16 mouse cellular contexts compared by ENCODE assay signal in genomic region chr1:72842666-72843459, GRCm38 (mm10). TPM values are rescaled to one million over a fixed set of nuclear protein-coding genes. Genes with fewer than 3 reads are reported as not detected.
"Had no signal": no experiment of that assay in that cellular context is flagged by ENCODE, and none has a peak within 500 bp of the region (broad histone marks: within the 10 kb centered on the region; RNA-seq: fewer than 3 reads in every experiment).

No protein-coding gene starts in this region.

- DNase-seq: kidney, adult 2 months; kidney, postnatal 25 days; lung, embryonic 14.5 days; lung, postnatal 14 days; right cerebral cortex, adult 18-20 months; right cerebral cortex, postnatal 25 days; thymus, postnatal 4 days had no signal

- H3K9me3 ChIP-seq: kidney, embryonic 15.5 days; limb, embryonic 15.5 days; liver, embryonic 15.5 days; midbrain, embryonic 12.5 days; neural tube, embryonic 13.5 days; stomach, embryonic 15.5 days had no signal

- H3K36me3 ChIP-seq: kidney, embryonic 15.5 days; liver, embryonic 15.5 days had no signal

- H3K4me2 ChIP-seq: kidney, embryonic 15.5 days; limb, embryonic 15.5 days; liver, embryonic 15.5 days; lung, embryonic 14.5 days; midbrain, embryonic 12.5 days; neural tube, embryonic 13.5 days; stomach, embryonic 15.5 days had no signal

- H3K4me3 ChIP-seq: kidney, embryonic 15.5 days; limb, embryonic 15.5 days; liver, embryonic 15.5 days; midbrain, embryonic 12.5 days; neural tube, embryonic 13.5 days; stomach, embryonic 15.5 days had no signal

- H3K9ac ChIP-seq: kidney, embryonic 15.5 days; limb, embryonic 15.5 days; liver, embryonic 15.5 days; lung, embryonic 14.5 days; midbrain, embryonic 12.5 days; neural tube, embryonic 13.5 days; stomach, embryonic 15.5 days had no signal

- H3K27ac ChIP-seq: kidney, embryonic 15.5 days; limb, embryonic 15.5 days; liver, embryonic 15.5 days; midbrain, embryonic 12.5 days; neural tube, embryonic 13.5 days; stomach, embryonic 15.5 days had no signal

- ATAC-seq: inflammation-experienced regulatory T-cells, adult 6 months; midbrain, embryonic 16.5 days had no signal

- H3K27me3 ChIP-seq: kidney, embryonic 15.5 days; limb, embryonic 15.5 days; liver, embryonic 15.5 days; midbrain, embryonic 12.5 days; neural tube, embryonic 13.5 days; stomach, embryonic 15.5 days had no signal

- H3K4me1 ChIP-seq: limb, embryonic 15.5 days; midbrain, embryonic 12.5 days; stomach, embryonic 15.5 days had no signal

RNA-seq across cellular contexts. Expression of gene Igfbp2, which starts 18.6 kb away (rescaled TPM):
- total RNA-seq: megakaryocyte-erythroid progenitor cell, adult 5-6 weeks had no signal
- polyA plus RNA-seq: inflammation-experienced regulatory T-cells, adult 6 months had no signal

RNA-seq across cellular contexts. Expression of gene Igfbp5, which starts 31.8 kb away (rescaled TPM):
- total RNA-seq: megakaryocyte-erythroid progenitor cell, adult 5-6 weeks had no signal
